Mouse (Mus musculus) MEL (cell line): ENCODE measurements around the gene Krt79.
A peak's percentile ranks its signal among the peaks of the same experiment; 100 is the strongest.

Experiments
- CTCF ChIP-seq, 3 experiments: IDR thresholded peaks in 2 of 3; conservative IDR thresholded peaks in 1 of 3; 2 replicates each; pipeline ENCODE4 v1.5.1; 2011 to 2012; ENCODE audit warnings: low read length in 3 of 3, low read depth in 2 of 3, mild to moderate bottlenecking in 2 of 3, improper control_type of control experiment in 1 of 3, inconsistent platforms in 1 of 3, mixed read lengths in 1 of 3, moderate library complexity in 1 of 3; ENCODE audit not compliant: control insufficient read depth in 1 of 3, insufficient read depth in 1 of 3, poor library complexity in 1 of 3, severe bottlenecking in 1 of 3
- EP300 ChIP-seq, 2 experiments: IDR thresholded peaks; 2 replicates each; pipeline ENCODE4 v1.6.1; 2011; ENCODE audit warnings: improper control_type of control experiment in 2 of 2, low read length in 2 of 2, low read depth in 1 of 2, mild to moderate bottlenecking in 1 of 2
- ETS1 ChIP-seq: IDR thresholded peaks from 2 replicates; pipeline ENCODE4 v1.6.1; 2012; ENCODE audit warnings: low read depth, mild to moderate bottlenecking, inconsistent platforms, low read length, improper control_type of control experiment, moderate library complexity
- GATA1 ChIP-seq: IDR thresholded peaks from 2 replicates; pipeline ENCODE4 v1.6.1; 2011; ENCODE audit warnings: low read depth, low read length, improper control_type of control experiment
- MAX ChIP-seq: IDR thresholded peaks from 2 replicates; pipeline ENCODE4 v1.6.1; 2011; ENCODE audit warnings: low read length, improper control_type of control experiment
- NELFE ChIP-seq: IDR thresholded peaks from 2 replicates; pipeline ENCODE4 v1.6.1; 2011; ENCODE audit warnings: low read depth, low read length, improper control_type of control experiment
- POLR2A ChIP-seq, 2 experiments: IDR thresholded peaks; 2 replicates each; pipeline ENCODE4 v1.6.1; 2011 to 2012; ENCODE audit warnings: low read length in 2 of 2, mild to moderate bottlenecking in 2 of 2, control low read depth in 1 of 2, improper control_type of control experiment in 1 of 2, low read depth in 1 of 2, moderate library complexity in 1 of 2; ENCODE audit not compliant: control insufficient read depth in 1 of 2, insufficient read depth in 1 of 2, poor library complexity in 1 of 2
- RAD21 ChIP-seq: IDR thresholded peaks from 2 replicates; pipeline ENCODE4 v1.6.1; 2011; ENCODE audit warnings: mild to moderate bottlenecking, low read depth, low read length, improper control_type of control experiment
- UBTF ChIP-seq: IDR thresholded peaks from 2 replicates; pipeline ENCODE4 v1.6.1; 2012; ENCODE audit warnings: low read depth, mild to moderate bottlenecking, inconsistent platforms, low read length, improper control_type of control experiment, moderate library complexity, borderline replicate concordance; ENCODE audit not compliant: insufficient read depth

- TF ChIP-seq GATA1 (no peak), UBTF (no peak), MAX (no peak), CTCF (IDR thresholded peaks at IDR 0.05 in 2 of 3, conservative IDR thresholded peaks at IDR 0.05 in 1 of 3; ENCODE audit: control insufficient read depth in 1 of 3, insufficient read depth in 1 of 3, low read depth in 2 of 3, low read length in 3 of 3, poor library complexity in 1 of 3, severe bottlenecking in 1 of 3) (peak; percentile 46 to 59 (median 57)), EP300 (IDR thresholded peaks at IDR 0.05; ENCODE audit: low read depth in 1 of 2, low read length in 2 of 2) (no peak), NELFE (no peak), ETS1 (no peak), POLR2A (IDR thresholded peaks at IDR 0.05; ENCODE audit: control insufficient read depth in 1 of 2, insufficient read depth in 1 of 2, low read depth in 1 of 2, low read length in 2 of 2, poor library complexity in 1 of 2) (no peak), RAD21 (no peak)
These were observed 48.6 kb upstream of the Krt79 start for GRCm38 (mm10) chr15:101988714-101989113.
